Mouse (Mus musculus) thymus, adult 18-20 months (tissue): Measurements from ENCODE around the gene Ifnar1.
A peak's percentile ranks its signal among the peaks of the same experiment; 100 is the strongest.
"Not testable (repeated sequence)": the region's sequence is repeated elsewhere in the genome, so short reads cannot be mapped to it uniquely, and the experiment has no call there.

Source experiments
- DNase-seq, 2 experiments: peaks; one replicate each; pipeline ENCODE4 v3.0.0; 2022; ENCODE audit warnings: mixed read lengths in 2 of 2

The Ifnar1 gene

DNA sequence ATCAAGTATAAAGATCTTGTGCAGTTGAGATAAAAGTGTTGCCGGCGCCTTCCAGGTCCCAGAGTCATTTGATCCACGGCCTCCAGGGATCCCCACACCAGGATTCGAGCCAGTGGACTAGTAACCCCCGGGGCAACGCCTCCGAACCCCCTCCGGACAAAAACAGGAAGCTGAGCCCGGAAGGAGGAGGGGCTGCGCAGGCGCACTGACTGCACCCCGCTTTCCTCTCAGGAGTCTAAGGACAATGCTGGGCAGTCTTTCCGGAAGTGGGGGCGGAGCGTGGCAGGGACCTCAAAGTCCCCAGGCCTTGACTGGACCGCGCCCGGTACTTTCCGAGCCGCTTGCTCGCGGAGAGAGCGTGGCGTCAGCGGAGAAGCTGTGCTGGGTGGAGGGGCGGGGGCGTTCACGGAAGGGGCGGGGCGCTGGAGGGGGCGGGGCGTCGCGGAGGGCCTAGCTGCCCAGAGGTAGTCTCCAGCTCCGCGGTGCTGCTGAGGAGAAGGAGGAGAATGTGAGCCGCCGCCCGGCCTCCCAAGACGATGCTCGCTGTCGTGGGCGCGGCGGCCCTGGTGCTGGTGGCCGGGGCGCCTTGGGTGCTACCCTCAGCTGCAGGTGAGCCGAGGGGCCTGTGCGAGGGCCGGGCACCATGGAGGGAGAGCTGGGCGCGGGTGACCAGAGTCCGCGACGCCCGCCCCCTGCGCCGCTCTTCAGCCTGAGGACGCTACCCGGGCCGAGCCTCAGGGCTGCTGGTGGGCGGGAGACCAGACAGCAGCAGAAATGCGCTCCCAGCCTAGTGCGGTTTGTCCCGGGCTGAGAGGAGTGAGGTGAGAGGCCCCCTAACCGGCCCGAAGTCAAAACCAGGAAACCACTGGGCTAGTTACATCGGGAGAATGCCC is at the start of gene Ifnar1:
TSS of gene Ifnar1 (plus strand) at position 431 of the 893 bp plus-strand sequence.
- DNase-seq: peak; percentile 96 to 98

DNA sequence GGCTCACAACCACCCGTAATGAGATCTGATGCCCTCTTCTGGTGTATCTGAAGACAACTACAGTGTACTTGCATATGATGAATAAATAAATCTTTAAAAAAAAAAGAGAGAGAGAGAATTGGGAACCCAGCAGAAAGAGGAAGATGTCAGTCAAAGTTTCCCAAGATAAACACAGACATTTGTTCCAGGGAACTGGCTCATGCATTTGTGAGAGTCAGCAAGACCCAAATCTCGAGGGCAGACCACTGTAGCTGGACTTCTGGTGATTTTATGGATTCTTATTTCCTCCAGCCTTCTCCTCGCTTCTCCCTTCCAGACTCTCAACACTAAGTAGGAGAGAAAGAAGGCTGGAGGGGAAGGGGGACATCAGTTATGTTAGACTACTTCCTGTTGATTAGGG is 47.0 kb upstream of the Ifnar1 start:
- DNase-seq: no peak

DNA sequence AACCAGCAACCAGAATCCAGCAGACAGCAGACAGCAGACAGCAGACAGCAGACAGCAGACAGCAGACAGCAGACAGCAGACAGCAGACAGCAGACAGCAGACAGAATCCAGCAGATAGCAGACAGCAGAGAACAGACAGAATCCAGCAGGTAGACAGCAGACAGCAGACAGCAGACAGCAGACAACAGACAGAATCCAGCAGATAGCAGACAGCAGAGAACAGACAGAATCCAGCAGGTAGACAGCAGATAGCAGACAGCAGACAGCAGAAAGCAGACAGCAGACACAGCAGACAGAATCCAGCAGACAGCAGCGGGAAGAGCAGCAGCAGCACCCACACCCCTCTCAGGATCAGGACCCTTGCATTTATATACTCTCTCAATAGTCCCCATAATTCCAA is 46.4 kb upstream of the Ifnar1 start:
- not testable (repeated sequence) for DNase-seq

DNA sequence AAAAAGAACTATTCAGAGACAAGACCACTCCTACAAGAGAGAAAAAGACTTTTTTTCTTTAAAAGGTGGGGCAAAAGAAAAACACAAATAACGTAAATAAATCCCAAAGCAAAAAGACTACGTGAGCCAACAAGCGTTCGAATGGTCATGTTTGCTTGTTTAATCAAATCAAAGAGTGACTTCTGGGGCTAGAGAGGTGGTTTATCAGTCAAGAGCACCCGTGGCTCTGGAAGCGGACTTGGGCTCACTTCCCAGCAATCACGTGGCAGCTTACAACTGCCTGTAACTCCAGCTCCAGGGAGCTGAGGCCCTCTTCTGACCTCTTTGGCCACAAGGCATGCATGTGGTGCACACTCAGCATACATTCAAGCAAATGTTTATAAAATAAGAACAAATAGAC is 43.7 kb upstream of the Ifnar1 start:
- no peak for DNase-seq

DNA sequence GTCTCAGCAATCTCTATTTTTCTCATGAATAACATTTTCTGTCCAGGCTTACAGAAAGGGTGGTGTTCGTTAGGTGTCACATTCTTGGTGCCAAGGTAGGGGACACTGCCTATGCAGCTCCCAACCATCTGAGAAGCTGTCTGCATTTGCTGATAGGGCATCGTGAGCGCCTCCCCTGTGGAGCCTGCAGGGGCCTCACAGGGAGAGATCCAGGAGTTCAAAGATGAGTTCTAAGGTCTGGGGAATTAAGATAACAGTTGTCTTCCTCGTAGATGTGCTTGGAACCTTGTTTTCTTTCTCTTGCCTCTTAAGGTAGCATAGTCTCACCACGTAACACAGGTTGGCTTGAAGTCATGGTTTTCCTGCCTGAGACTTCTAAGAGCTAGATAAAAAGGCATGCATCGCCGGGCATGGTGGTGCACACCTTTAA is 43.2 kb upstream of the Ifnar1 start:
- DNase-seq: peak in 1 of 2 experiments; percentile 30

DNA sequence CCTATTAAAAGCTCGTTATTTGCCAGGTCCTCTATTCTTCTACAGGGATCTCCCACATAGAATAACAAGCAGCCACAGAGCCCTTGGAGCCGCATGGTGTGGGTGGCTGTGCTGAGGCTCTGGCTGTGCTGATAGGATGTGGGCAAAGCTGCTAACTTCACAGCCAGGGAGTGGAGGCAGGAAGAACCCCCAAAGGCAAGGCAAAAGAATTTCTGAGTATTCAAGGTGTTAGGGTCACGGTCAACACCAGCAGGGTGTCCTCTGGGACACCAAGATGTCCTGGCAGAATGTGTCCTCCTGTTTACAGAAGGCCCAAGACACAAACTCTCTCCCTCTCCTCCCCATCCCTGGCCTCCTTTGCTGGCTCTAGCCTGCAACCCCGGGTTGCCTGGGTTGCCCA is 42.6 kb upstream of the Ifnar1 start:
- DNase-seq: peak; percentile 38 to 72

DNA sequence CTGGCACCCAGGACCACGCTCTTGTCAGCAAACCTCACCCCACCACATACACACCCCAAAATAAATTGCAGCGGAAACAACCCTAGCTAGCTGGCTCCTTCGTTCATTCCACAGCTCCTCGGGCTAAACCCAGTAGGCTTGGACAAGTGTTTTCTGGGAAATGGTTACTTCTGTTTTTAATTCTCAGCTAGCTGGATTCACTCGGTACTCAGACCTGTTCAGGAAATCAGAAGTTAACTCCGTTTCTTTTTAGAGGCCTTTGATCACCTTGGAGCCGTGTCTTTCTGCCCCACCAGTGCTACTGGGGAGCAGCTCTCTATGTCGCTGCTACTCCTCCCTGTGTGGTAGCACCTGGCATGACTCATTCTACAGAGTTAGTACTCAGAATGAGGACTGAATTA is 41.8 kb upstream of the Ifnar1 start:
- peak in 1 of 2 experiments; percentile 52 for DNase-seq

DNA sequence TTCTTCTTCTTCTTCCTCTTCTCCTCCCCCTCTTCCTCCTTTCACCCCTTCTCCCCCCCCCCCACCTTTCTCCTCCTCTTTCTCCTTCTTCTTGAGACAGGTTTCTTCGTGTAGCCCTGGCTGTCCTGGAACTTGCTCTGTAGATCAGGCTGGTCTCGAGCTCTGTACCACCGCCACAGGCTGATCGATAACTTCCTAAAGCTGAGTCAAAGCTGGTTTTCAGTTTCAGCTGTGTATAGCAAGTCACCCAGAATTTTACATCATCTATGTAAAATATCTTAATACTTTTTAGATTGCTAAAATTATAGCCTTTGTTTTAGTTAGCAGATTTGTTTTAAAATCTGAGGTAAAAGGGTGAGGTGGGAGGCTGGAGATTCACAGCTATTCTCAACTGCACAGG is 40.2 kb upstream of the Ifnar1 start:
- no peak for DNase-seq

DNA sequence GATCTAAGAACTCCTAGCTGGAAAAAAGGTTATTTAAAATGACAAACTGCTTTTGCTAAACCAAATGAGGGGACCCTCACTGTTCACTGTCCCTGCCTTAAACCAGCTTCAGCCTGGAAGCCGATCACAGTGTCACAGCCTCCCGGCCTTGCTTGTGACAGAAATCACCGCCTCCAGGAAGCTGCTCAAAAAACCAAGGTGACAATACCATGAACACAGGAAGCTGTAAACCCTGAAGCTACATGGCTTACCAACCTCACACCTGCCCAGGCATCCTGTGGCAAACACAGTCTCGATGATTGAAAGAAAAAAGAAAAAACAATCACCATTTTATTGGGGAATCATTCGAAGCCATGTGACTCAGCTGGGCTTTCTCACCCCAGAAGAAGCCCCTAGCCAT is 39.5 kb upstream of the Ifnar1 start:
- DNase-seq: peak; percentile 49 to 76

DNA sequence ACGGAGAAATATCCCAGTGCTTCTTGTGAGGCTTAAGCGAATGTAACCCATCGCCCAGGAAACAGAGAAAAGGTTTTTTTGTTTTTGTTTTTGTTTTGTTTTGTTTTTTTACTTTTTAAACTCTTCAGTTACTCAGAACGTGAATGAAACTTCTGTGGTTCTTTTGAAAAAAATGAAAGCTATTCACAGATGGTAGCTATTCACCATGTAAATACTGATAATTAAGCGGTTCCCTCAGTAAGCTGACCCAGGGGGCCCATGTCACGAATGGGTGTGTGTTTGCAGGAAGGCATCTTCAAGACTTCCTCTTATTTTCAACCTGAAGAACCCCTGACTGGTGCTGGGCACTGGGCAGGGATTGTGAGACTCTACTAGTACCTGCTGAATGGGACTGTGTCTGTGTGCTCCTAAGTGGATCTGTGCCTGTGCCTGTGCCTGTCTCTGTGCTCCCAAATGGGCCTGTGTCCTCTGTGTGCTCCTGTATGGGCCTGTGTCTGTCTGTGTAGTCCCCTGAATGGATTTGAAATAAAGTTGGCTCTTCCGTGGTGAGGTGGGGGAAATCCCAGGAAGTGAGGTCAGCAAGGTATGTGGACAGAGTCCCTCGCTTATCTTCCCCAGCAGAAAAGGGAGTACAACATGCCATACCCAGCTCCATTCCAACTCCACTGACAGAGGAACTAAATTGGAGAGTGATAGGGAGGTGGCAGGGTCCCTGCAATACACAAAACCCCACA is 38.1 kb upstream of the Ifnar1 start:
- DNase-seq: no peak

DNA sequence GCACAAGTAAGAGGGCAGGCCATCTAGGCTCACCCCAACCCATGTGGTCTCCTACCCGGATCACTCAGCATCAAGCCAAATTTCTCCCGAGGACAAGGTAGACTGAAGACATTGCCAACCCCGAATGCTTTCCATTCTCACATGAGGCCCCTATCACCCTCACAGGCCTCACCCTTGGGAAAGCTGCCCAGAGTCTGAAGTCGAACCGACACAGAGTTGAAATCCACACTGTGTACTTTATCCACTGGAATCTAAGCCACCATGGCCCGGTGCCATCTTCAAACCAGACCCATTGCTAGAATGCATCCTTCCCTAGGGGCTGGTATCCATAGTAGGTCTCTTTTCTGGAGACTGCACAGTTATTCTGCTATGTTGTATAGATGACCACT is 37.5 kb upstream of the Ifnar1 start:
- no peak for DNase-seq

DNA sequence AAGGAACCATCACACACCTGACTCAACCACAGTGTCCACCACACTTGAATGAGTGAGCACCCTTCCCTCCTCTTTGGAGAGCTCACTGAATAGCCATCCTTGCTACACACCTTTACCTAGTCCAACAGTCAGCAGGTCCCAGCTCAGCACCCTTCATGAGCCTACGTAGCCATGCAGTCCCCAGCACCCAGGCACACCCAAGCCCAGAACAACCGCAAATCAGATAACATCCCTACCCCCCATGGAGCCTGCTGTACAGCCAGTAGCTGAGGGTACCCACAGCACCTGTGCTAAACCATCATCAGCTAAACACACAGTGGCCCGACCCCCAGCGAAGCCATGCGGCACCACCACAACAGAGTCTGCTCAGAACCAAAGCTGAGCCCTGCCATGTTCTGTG is 37.0 kb upstream of the Ifnar1 start:
- peak; percentile 34 to 56 for DNase-seq

DNA sequence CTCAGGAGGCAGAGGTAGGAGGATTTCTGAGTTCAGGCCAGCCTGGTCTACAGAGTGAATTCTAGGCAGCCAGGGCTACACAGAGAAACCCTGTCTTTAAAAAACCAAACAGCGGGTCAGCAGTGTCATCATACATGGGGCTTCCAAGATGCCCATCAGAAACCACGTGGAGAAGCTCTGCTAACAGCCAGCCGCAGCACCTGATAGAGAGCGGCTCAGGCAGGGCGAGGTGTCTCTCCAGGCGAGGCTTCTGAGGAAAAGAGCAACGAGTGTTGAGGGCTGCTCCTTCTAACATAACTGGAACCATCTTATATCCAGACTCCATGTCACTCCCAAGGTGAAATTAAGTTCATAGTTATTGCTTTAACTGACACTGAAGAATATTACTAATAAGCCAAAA is 36.1 kb upstream of the Ifnar1 start:
- no peak for DNase-seq

DNA sequence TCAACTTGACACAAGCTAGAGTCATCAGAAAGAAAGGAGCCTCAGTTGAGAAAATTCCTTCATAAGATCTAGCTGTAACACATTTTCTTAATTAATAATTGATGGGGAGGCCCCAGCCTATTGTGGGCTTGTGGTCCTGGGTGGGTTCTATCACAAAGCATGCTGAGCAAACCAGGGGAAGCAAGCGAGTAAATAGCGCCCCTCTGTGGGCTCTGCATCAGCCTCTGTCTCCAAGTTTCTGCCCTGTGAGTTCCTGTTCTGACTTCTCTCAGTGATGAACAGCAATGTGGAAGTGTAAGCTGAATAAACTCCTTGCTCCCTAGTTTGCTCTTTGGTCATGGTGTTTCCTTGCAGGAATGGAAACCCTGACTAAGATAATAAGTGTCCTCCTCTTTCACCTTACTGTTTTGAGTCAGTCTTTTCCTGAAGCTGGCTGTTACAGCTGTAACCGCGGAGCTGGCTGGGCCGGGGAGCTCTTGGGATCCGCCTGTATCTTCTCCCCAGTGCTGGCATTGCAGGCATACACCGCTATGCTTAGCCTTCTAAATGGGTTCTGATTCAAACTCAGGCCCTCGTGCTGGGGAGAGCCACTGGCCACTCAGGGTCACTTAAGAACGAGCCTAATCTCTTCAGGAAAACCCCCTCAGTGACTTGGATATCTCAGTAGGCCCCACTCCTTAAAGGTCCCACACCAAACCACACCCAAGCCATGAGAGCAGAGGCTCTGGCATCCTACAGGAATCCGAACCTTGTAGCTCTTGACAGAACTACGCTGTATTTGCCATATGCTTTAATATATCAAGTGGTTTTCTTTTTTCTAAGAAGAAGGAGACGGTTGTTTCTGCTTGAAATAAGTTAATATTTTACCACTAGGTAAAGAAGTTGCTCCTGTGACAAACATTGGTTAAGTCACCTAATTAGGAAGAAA is 34.6 kb upstream of the Ifnar1 start:
- no peak for DNase-seq

DNA sequence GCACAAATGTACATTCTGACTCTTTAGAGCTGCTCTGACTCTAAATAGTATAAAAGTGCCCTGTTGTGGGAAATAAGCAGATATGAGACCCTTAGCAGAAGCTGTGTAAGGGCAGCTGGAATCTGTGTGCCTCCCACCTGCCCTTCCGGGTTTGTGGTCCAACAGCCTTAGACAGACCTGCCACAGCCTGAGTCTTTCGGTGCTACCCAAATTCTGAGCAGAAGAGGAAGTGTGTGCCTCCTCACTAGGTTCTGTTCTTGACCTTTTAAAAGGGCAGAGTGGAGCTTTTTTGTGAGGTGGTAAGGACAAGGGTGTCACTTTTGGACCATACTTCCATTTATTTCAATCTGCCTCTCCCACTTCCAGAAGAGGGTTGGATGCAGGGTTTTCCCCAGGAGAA is 33.1 kb upstream of the Ifnar1 start:
- peak in 1 of 2 experiments; percentile 47 for DNase-seq

DNA sequence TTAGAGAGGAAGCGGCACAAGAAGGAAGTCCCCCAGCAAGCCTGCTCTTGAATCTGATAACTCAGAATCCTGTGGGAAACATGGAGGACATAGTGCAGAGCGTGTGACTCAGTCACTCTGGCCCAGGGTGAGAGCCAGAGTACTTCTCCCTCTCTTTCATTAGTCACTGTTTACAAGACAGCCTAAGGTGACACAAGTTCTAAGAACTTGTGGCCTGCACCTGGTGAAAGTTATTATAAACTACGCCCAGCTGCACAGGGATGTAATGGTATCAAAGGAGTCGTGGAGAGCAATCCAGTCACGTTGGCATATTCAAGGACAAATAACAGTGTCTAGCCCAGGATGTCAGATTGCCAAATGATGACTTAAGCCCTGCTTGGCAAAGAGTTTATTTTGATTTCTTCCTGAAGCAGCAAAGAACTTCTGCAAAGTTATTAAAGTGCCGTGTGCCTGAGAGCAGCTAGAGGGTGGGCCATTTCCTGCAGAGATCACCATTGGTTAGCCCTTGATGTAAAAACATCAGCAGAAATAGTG is 32.6 kb upstream of the Ifnar1 start:
- DNase-seq: no peak

DNA sequence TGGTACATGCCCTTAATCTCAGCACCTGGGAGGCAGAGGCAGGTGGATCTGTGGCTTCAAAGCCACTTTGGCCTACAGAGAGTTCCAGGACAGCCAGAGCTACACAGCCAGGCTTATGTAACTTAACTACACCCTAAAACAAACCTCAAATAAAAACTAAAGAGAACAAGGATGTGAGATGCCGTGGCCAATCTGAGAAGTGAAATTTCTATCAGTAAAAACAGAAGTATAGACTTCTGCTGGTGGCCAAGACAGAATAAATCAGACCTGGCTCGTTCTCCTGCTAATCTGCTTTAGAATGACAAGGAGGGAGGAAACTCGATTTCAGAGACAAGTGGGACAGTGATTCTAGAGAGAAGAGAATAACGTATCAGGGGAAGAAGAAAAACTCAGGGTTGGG is 29.2 kb upstream of the Ifnar1 start:
- DNase-seq: no peak

DNA sequence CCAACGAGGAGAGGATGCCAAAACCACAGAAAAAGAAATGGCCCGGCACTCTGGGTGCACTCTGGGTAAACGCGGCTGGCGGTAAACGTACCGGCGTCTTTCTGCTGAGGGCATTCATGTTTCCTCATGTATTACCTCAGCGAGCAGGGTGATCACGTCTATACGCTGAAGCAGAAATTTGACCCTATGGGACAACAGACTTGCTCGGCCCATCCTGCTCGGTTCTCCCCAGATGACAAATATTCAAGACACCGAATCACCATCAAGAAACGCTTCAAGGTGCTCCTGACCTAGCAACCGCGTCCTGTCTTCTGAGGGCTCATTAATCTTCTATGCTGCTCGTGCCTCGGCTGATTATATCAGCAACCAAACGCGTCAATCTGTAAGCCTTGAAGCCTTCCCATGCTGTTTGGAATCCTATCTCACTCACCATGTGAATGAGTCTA is 26.7 kb upstream of the Ifnar1 start:
- peak; percentile 74 to 83 for DNase-seq

DNA sequence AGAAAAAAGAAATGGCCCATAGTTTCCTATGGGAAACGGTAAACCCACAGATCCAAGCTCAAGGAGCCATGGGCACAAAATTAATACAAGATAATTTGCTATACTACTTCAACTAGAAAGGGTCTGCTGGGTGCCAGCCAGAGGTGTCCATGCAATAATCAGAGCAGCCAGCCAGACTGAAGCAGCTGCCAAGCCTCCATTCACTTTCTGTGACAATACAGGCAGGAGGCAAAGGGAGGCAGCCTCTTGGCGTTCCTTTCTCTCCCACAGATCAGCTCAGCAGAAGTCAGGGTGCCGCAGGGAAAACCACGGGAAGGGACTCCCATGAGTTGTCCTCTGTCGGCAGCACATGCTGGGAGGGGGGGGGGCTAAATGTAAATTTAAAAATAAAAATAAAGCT is 26.1 kb upstream of the Ifnar1 start:
- peak in 1 of 2 experiments; percentile 49 for DNase-seq

DNA sequence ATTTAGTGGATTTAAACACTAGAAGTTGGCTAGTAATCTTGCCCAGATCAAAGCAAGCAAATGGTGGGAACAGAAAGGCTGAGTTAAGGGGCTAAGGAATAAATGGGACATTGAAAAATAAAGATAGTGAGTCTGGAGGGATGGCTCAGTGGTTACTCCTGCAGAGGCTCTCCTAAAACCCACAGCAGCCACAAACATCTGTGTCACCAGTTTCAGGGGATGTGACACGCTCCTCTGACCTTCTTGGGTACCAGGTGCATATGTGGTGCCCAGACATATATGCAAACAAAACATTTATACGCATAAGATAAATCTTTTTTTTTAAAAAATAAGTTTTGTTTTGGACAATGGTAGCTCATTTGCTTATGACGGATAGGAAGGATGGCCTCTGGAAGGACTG is 25.6 kb upstream of the Ifnar1 start:
- peak in 1 of 2 experiments; percentile 60 for DNase-seq

DNA sequence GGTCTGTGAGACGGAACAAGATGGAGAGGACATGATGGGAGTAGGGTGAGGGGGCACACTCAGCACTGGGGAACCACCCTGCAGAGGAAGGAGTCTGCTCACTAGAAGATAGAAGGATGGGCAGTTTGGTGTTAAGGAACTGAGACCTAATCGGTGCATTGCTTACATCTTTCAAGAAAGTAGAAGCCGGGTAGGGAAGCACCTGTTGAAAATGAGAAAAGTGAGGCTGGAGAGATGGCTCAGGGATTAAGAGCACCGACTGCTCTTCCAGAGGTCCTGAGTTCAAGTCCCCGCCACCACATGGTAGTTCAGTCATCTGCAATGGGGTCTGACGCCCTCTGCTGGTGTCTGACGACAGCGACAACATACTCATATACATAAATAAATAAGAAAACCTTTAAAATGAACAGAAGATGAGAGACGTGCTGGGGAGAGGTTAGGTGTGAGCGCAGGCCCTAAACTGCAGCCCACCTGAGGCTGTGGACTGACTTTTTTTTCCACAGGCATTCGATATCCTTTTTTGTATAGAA is 25.1 kb upstream of the Ifnar1 start:
- peak in 1 of 2 experiments; percentile 61 for DNase-seq

DNA sequence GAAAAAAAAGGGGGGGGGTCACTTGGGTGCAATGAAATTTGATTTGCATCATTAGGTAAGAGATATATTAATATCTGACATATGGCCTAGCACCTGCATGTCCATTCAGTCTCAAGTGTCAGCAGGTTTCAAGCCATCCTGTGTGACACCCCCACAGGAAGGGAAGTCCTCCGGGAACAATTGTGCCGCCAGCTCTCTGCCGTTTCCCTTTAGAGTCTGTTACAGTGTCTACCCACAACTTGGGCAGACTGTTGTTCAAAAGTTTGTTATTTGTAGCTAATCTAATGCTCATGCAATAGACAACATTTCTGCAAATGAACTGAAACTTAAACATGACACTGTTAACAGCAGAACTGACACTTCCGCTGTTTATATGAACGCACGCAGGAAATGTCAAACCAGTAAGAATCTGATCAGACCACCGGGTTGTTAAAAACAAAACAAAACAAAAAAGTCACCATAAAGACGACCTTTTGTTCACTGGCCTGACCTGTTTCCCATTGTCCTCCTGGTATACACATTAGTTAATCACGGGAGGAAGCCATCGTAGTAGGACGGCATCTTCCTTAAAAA is 23.9 kb upstream of the Ifnar1 start:
- no peak for DNase-seq
